Mouse (Mus musculus): ENCODE data around the gene Coq9. TPM values are rescaled to one million over a fixed set of nuclear protein-coding genes. Genes with fewer than 3 reads are reported as not detected.

The Coq9 gene
- polyA plus RNA-seq, 1 experiment from 2014 or later = 80.4 TPM

DNA sequence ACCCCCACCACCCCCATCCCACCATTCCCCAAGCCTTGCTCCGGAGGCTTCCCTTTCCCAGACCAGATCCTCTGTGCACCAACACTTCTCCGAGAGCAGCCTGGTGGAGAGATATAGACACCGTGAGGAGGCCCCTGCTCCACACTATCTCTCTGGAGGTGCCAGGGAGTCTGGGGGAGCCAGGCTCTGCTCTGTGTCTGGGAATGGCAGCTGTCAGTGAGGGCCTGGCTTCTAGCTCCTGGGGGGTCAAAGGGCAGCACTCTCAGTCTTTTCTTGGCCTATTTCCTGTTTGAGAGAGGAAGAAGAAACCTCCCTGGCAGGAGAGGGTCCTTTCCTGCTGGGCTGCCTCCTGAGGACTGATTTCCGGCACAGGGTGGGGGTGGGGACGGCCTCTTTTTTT, 62.9 kb downstream of the Coq9 start:
- no peak for ATAC-seq (ENCODE audit: insufficient number of reproducible peaks, insufficient read depth, low FRiP score, low read depth)
- Histone ChIP-seq H3K4me3 (ENCODE audit: low read depth, low read length) (no peak overlapping the region), H3K4me2 (replicated peaks; ENCODE audit: low read depth, low read length) (no peak overlapping the region), H3K9ac (replicated peaks; ENCODE audit: low read depth, low read length) (no peak overlapping the region), H3K4me1 (ENCODE audit: control insufficient read depth, insufficient read depth, low read length) (peaks cover 27% of the 10 kb centered on the region), H3K36me3 (ENCODE audit: control insufficient read depth, insufficient read depth, low read length) (peaks cover 27% of the 10 kb centered on the region), H3K9me3 (ENCODE audit: control insufficient read depth, low read depth, low read length) (no peaks in the 10 kb centered on the region), H3K27me3 (ENCODE audit: control insufficient read depth, insufficient read depth, low read length) (no peaks in the 10 kb centered on the region), H3K27ac (ENCODE audit: low read length) (peak overlapping the region; percentile 27; the same call in 1 of the 2 replicates)
- 28% methylated on average over 5 of the region's 5 CpGs for WGBS

DNA sequence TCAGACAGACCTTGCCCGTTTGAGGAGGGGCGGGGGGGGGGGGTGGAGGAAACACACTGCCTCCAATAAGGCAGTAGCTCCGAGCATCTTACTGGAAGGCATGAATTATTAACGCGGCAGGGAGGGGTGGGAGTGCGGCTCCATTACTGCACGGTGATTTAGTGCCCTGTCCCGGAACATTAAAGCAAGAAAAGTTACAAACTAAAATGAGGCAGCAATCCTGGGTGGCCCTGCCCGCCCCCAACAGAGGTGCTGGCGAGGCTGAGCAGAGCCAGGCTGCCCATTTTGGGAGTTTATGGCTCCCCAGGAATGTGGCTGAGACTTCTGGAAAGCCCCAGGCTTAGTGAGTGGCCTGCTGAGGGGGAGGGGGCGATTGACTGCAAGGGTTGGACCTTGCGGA, 65.6 kb downstream of the Coq9 start:
- H3K27me3 ChIP-seq (ENCODE audit: control insufficient read depth, insufficient read depth, low read length) = no peaks in the 10 kb centered on the region
- ATAC-seq (ENCODE audit: insufficient number of reproducible peaks, insufficient read depth, low FRiP score, low read depth) = no peak
- no peaks in the 10 kb centered on the region for H3K9me3 ChIP-seq (ENCODE audit: control insufficient read depth, low read depth, low read length)
- peaks cover 27% of the 10 kb centered on the region for H3K4me1 ChIP-seq (ENCODE audit: control insufficient read depth, insufficient read depth, low read length)
- H3K36me3 ChIP-seq (ENCODE audit: control insufficient read depth, insufficient read depth, low read length) = peaks cover 50% of the 10 kb centered on the region
- 49% methylated on average over 12 of the region's 12 CpGs for WGBS
- no peak overlapping the region for H3K4me3 ChIP-seq (ENCODE audit: low read depth, low read length)
- no peak overlapping the region for H3K9ac ChIP-seq (replicated peaks; ENCODE audit: low read depth, low read length)
- H3K27ac ChIP-seq (ENCODE audit: low read length) = no peak overlapping the region
- no peak overlapping the region for H3K4me2 ChIP-seq (replicated peaks; ENCODE audit: low read depth, low read length)

Other genes with a start within 250 kb of the Coq9 start
- gene Rspry1, start 236.4 kb upstream of the Coq9 start, polyA plus RNA-seq (2014; fragmentation: Nextera tagmentation; extraction: Ambion mirVana) = 35.2 and 36.5 TPM in 2 replicates
- 57.1 and 72.0 TPM in 2 replicates for gene Fam192a, start 236.3 kb upstream of the Coq9 start, polyA plus RNA-seq (2014; fragmentation: Nextera tagmentation; extraction: Ambion mirVana)
- 49.7 and 60.6 TPM in 2 replicates for gene Arl2bp, start 171.7 kb upstream of the Coq9 start, polyA plus RNA-seq (2014; fragmentation: Nextera tagmentation; extraction: Ambion mirVana)
- gene Pllp, start 142.0 kb upstream of the Coq9 start, polyA plus RNA-seq (2014; fragmentation: Nextera tagmentation; extraction: Ambion mirVana) = 65.6 and 70.4 TPM in 2 replicates
- gene Ccl22, start 92.7 kb upstream of the Coq9 start, polyA plus RNA-seq (2014; fragmentation: Nextera tagmentation; extraction: Ambion mirVana) = not detected in 2 replicates
- gene Cx3cl1, start 66.3 kb upstream of the Coq9 start, polyA plus RNA-seq (2014; fragmentation: Nextera tagmentation; extraction: Ambion mirVana) = 7.4 and 11.1 TPM in 2 replicates
- gene Ccl17, start 27.9 kb upstream of the Coq9 start, polyA plus RNA-seq (2014; fragmentation: Nextera tagmentation; extraction: Ambion mirVana) = 0.56 TPM in 1 of 2 replicates, not detected in the other
- gene Ciapin1, start within 50 bp of the Coq9 start, polyA plus RNA-seq (2014; fragmentation: Nextera tagmentation; extraction: Ambion mirVana) = 90.0 and 96.2 TPM in 2 replicates
- 150 and 159 TPM in 2 replicates for gene Polr2c, start 19.1 kb downstream of the Coq9 start, polyA plus RNA-seq (2014; fragmentation: Nextera tagmentation; extraction: Ambion mirVana)
- 17.2 and 19.9 TPM in 2 replicates for gene Dok4, start 38.0 kb downstream of the Coq9 start, polyA plus RNA-seq (2014; fragmentation: Nextera tagmentation; extraction: Ambion mirVana)
- 29.9 and 32.3 TPM in 2 replicates for gene Ccdc102a, start 79.8 kb downstream of the Coq9 start, polyA plus RNA-seq (2014; fragmentation: Nextera tagmentation; extraction: Ambion mirVana)
- gene Adgrg5, start 85.4 kb downstream of the Coq9 start, polyA plus RNA-seq (2014; fragmentation: Nextera tagmentation; extraction: Ambion mirVana) = 0.25 and 0.36 TPM in 2 replicates
- gene Adgrg1, start 136.4 kb downstream of the Coq9 start, polyA plus RNA-seq (2014; fragmentation: Nextera tagmentation; extraction: Ambion mirVana) = 43.8 and 50.9 TPM in 2 replicates
- gene Adgrg3, start 179.4 kb downstream of the Coq9 start, polyA plus RNA-seq (2014; fragmentation: Nextera tagmentation; extraction: Ambion mirVana) = 3.8 and 4.5 TPM in 2 replicates
- not detected in 2 replicates for gene Drc7, start 216.8 kb downstream of the Coq9 start, polyA plus RNA-seq (2014; fragmentation: Nextera tagmentation; extraction: Ambion mirVana)
- 17.9 and 21.1 TPM in 2 replicates for gene Katnb1, start 242.9 kb downstream of the Coq9 start, polyA plus RNA-seq (2014; fragmentation: Nextera tagmentation; extraction: Ambion mirVana)